Mouse (Mus musculus) liver, postnatal 0 days (tissue): ENCODE results near the gene Pmepa1. TPM values are rescaled to one million over a fixed set of nuclear protein-coding genes. Genes with fewer than 3 reads are reported as not detected.

Experiments used
- ATAC-seq: fragments of 200-750 bp; cut with Nextera tagmentation; 2 replicates; pipeline ENCODE4 v1.8.0; 2017; ENCODE audit warnings: mild to moderate bottlenecking, moderate library complexity
- DNase-seq: peaks from one replicate; pipeline ENCODE4 v3.0.0-alpha.2; 2016
- H3K27ac ChIP-seq: fragments of 300-500 bp; sonication (generic); 2 replicates; pipeline ENCODE4 v1.5.1; 2014; ENCODE audit warnings: antibody characterized with exemption, moderate library complexity, mild to moderate bottlenecking, low read depth
- H3K27me3 ChIP-seq: fragments of 300-500 bp; sonication (generic); 2 replicates; pipeline ENCODE4 v1.6.1; 2014; ENCODE audit warnings: low read length, control low read depth, mixed read lengths; ENCODE audit not compliant: insufficient read depth
- H3K36me3 ChIP-seq: fragments of 300-500 bp; sonication (generic); replicated peaks from 2 replicates; pipeline ENCODE4 v1.6.1; 2014; ENCODE audit warnings: mild to moderate bottlenecking, control low read depth, low read length, moderate library complexity, mixed read lengths; ENCODE audit not compliant: insufficient read depth
- H3K4me1 ChIP-seq: fragments of 300-500 bp; sonication (generic); 2 replicates; pipeline ENCODE4 v1.6.1; 2014; ENCODE audit warnings: antibody characterized with exemption, mild to moderate bottlenecking, control low read depth; ENCODE audit not compliant: insufficient read depth
- H3K4me2 ChIP-seq: fragments of 300-500 bp; sonication (generic); 2 replicates; pipeline ENCODE4 v1.6.1; 2014; ENCODE audit warnings: low read depth, mild to moderate bottlenecking, low read length, moderate library complexity, mixed read lengths
- H3K4me3 ChIP-seq: fragments of 300-500 bp; sonication (generic); 2 replicates; pipeline ENCODE4 v1.5.1; 2014; ENCODE audit warnings: low read depth, low read length
- H3K9ac ChIP-seq: fragments of 300-500 bp; sonication (generic); replicated peaks from 2 replicates; pipeline ENCODE4 v1.6.1; 2014; ENCODE audit warnings: mild to moderate bottlenecking, moderate library complexity
- H3K9me3 ChIP-seq: fragments of 300-500 bp; sonication (generic); 2 replicates; pipeline ENCODE4 v1.6.1; 2016; ENCODE audit warnings: mild to moderate bottlenecking, control low read depth, low read length, mixed read lengths
- CTCF ChIP-seq: sonication (generic); IDR thresholded peaks from 2 replicates; pipeline ENCODE4 v1.5.1; 2016; ENCODE audit warnings: antibody characterized with exemption, low read depth
- EP300 ChIP-seq: IDR thresholded peaks from 2 replicates; pipeline ENCODE4 v1.6.1; 2016; ENCODE audit warnings: antibody characterized with exemption, low read depth, mild to moderate bottlenecking
- WGBS: fragments of 180-500 bp; shearing (Covaris S2); extraction: QIAGEN DNeasy Blood & Tissue Kit; methylation state at CpG from one replicate; pipeline ENCODE4 v1.1.7; 2014; ENCODE audit not compliant: insufficient replicate concordance; 5-methylcytosine and 5-hydroxymethylcytosine counted together
- polyA plus RNA-seq: library from polyadenylated mRNA; unstranded; fragments of >200 nt; fragmentation: Nextera tagmentation; extraction: Ambion mirVana; gene quantifications from 2 replicates; pipeline ENCODE4 v1.2.1, GENCODE M21; 2015

The Pmepa1 gene
- polyA plus RNA-seq, 1 experiment from 2014 or later, result 0.36 TPM

GRCm38 (mm10) chr2:173290981-173291380, 14.6 kb upstream of the Pmepa1 start:
- no peak overlapping the region for H3K27ac ChIP-seq
- no peaks in the 10 kb centered on the region for H3K27me3 ChIP-seq
- no peak overlapping the region for H3K4me2 ChIP-seq
- no peak for DNase-seq
- H3K9me3 ChIP-seq, result no peaks in the 10 kb centered on the region; the same call in 1 of the 2 replicates
- no peaks in the 10 kb centered on the region for H3K36me3 ChIP-seq
- TF ChIP-seq CTCF (no peak), EP300 (no peak)
- H3K4me1 ChIP-seq, result no peaks in the 10 kb centered on the region
- no peak overlapping the region for H3K9ac ChIP-seq
- WGBS, result 83% methylated on average over 11 of the region's 11 CpGs
- no peak overlapping the region for H3K4me3 ChIP-seq
- no peak for ATAC-seq

- no peaks in the 10 kb centered on the region for H3K36me3 ChIP-seq
- DNase-seq, result no peak
- H3K4me3 ChIP-seq, result no peak overlapping the region
- no peaks in the 10 kb centered on the region; the same call in 1 of the 2 replicates for H3K9me3 ChIP-seq
- WGBS, result 59% methylated on average over 3 of the region's 3 CpGs
- no peak overlapping the region for H3K4me2 ChIP-seq
- no peak overlapping the region for H3K9ac ChIP-seq
- no peaks in the 10 kb centered on the region for H3K27me3 ChIP-seq
- no peak overlapping the region for H3K27ac ChIP-seq
- no peaks in the 10 kb centered on the region for H3K4me1 ChIP-seq
- no peak for ATAC-seq
- TF ChIP-seq CTCF, result no peak
- no peak for TF ChIP-seq EP300
Measured at GRCm38 (mm10) chr2:173289928-173290327, 13.6 kb upstream of the Pmepa1 start.

- 75% methylated on average over 12 of the region's 12 CpGs for WGBS
- H3K9me3 ChIP-seq, result no peaks in the 10 kb centered on the region
- H3K36me3 ChIP-seq, result no peaks in the 10 kb centered on the region
- TF ChIP-seq CTCF (no peak), EP300 (no peak)
- DNase-seq (no peak), ATAC-seq (no peak)
- no peak overlapping the region for H3K4me2 ChIP-seq
- H3K27me3 ChIP-seq, result no peaks in the 10 kb centered on the region
- no peak overlapping the region for H3K27ac ChIP-seq
- no peak overlapping the region for H3K9ac ChIP-seq
- no peaks in the 10 kb centered on the region for H3K4me1 ChIP-seq
- no peak overlapping the region for H3K4me3 ChIP-seq
Measured at GRCm38 (mm10) chr2:173285816-173286538, 9.6 kb upstream of the Pmepa1 start.

- DNase-seq (no peak), ATAC-seq (no peak)
- Histone ChIP-seq H3K4me2 (no peak overlapping the region), H3K36me3 (no peaks in the 10 kb centered on the region), H3K27me3 (no peaks in the 10 kb centered on the region), H3K27ac (no peak overlapping the region), H3K4me1 (no peaks in the 10 kb centered on the region), H3K4me3 (no peak overlapping the region), H3K9me3 (no peaks in the 10 kb centered on the region), H3K9ac (no peak overlapping the region)
- TF ChIP-seq CTCF (no peak), EP300 (no peak)
- WGBS, result 70% methylated on average over 6 of the region's 6 CpGs
Measured at GRCm38 (mm10) chr2:173284771-173285170, 8.4 kb upstream of the Pmepa1 start.

- TF ChIP-seq EP300 (no peak), CTCF (no peak)
- DNase-seq, result no peak
Measured at GRCm38 (mm10) chr2:173282191-173282590, 5.9 kb upstream of the Pmepa1 start.

GRCm38 (mm10) chr2:173281021-173281937, 4.9 kb upstream of the Pmepa1 start:
- H3K4me2 ChIP-seq, result no peak overlapping the region
- ATAC-seq (no peak), DNase-seq (no peak)
- no peak overlapping the region for H3K9ac ChIP-seq
- H3K4me1 ChIP-seq, result no peaks in the 10 kb centered on the region; the same call in 1 of the 2 replicates
- H3K36me3 ChIP-seq, result no peaks in the 10 kb centered on the region
- H3K4me3 ChIP-seq, result no peak overlapping the region
- 73% methylated on average over 9 of the region's 9 CpGs for WGBS
- H3K9me3 ChIP-seq, result no peaks in the 10 kb centered on the region
- TF ChIP-seq CTCF (no peak), EP300 (no peak)
- H3K27me3 ChIP-seq, result peaks cover 20% of the 10 kb centered on the region
- H3K27ac ChIP-seq, result no peak overlapping the region

More at GRCm38 (mm10) chr2:173282191-173282590, 5.9 kb upstream of the Pmepa1 start:
- WGBS, result 61% methylated on average over 8 of the region's 8 CpGs
- Histone ChIP-seq H3K4me1 (no peaks in the 10 kb centered on the region), H3K4me3 (no peak overlapping the region), H3K27me3 (peaks cover 11% of the 10 kb centered on the region), H3K4me2 (no peak overlapping the region), H3K9ac (no peak overlapping the region), H3K36me3 (no peaks in the 10 kb centered on the region), H3K9me3 (no peaks in the 10 kb centered on the region), H3K27ac (no peak overlapping the region)
- no peak for ATAC-seq
